Mouse (Mus musculus): ENCODE data around the gene Gas2l2. TPM values are rescaled to one million over a fixed set of nuclear protein-coding genes. Genes with fewer than 3 reads are reported as not detected.

Gas2l2 gene
- under 1 TPM in 1 of 4 experiments, not detected in 3; 0.19 TPM for total RNA-seq (2022)

GRCm38 (mm10) chr11:83429355-83429754 lies at the start of gene Gas2l2:
Gene Gas2l2 (minus strand): TSS chr11:83429455.
- no peak for DNase-seq

GRCm38 (mm10) chr11:83473235-83474016 lies 44.2 kb upstream of the Gas2l2 start:
- DNase-seq, result no peak

GRCm38 (mm10) chr11:83472324-83473234 lies 43.3 kb upstream of the Gas2l2 start, which contains the start of gene Taf15:
Gene Taf15 (plus strand): TSS chr11:83473086.
- peak; percentile 96 for DNase-seq

- no peak for DNase-seq
Observed at GRCm38 (mm10) chr11:83471766-83472165, 42.5 kb upstream of the Gas2l2 start.

GRCm38 (mm10) chr11:83468765-83469164 lies 39.5 kb upstream of the Gas2l2 start:
- DNase-seq, result no peak

- no peak for DNase-seq
Observed at GRCm38 (mm10) chr11:83467120-83467652, 37.9 kb upstream of the Gas2l2 start.

GRCm38 (mm10) chr11:83465976-83466375 lies 36.7 kb upstream of the Gas2l2 start:
- DNase-seq, result no peak

GRCm38 (mm10) chr11:83462711-83463244 lies 33.5 kb upstream of the Gas2l2 start, which contains the start of gene Mmp28:
Gene Mmp28 (minus strand): TSS chr11:83463071.
- no peak for DNase-seq

GRCm38 (mm10) chr11:83461462-83462027 lies 32.3 kb upstream of the Gas2l2 start:
- DNase-seq, result no peak

- DNase-seq, result no peak
Observed at GRCm38 (mm10) chr11:83457912-83458601, 28.8 kb upstream of the Gas2l2 start.

GRCm38 (mm10) chr11:83457257-83457656 lies 28.0 kb upstream of the Gas2l2 start:
- DNase-seq, result no peak

GRCm38 (mm10) chr11:83455608-83456007 lies 26.4 kb upstream of the Gas2l2 start:
- peak; percentile 70 for DNase-seq

GRCm38 (mm10) chr11:83454548-83454947 lies 25.3 kb upstream of the Gas2l2 start:
- no peak for DNase-seq

GRCm38 (mm10) chr11:83451281-83451680 lies 22.0 kb upstream of the Gas2l2 start:
- DNase-seq, result no peak

GRCm38 (mm10) chr11:83450550-83450949 lies 21.3 kb upstream of the Gas2l2 start:
- DNase-seq, result no peak

GRCm38 (mm10) chr11:83449298-83449697 lies 20.0 kb upstream of the Gas2l2 start:
- no peak for DNase-seq

GRCm38 (mm10) chr11:83448927-83449236 lies 19.6 kb upstream of the Gas2l2 start:
- DNase-seq, result no peak

GRCm38 (mm10) chr11:83448021-83448926 lies 19.0 kb upstream of the Gas2l2 start:
- no peak for DNase-seq

- no peak for DNase-seq
Observed at GRCm38 (mm10) chr11:83447612-83448011, 18.4 kb upstream of the Gas2l2 start.

GRCm38 (mm10) chr11:83445001-83445400 lies 15.7 kb upstream of the Gas2l2 start:
- no peak for DNase-seq

GRCm38 (mm10) chr11:83443824-83444223 lies 14.6 kb upstream of the Gas2l2 start:
- DNase-seq, result no peak
